Mouse (Mus musculus) lung, adult 2 months (tissue): ENCODE measurements around the gene Ctnna3.

Experiments used
- CTCF ChIP-seq: fragments of 200-500 bp; IDR thresholded peaks from 2 replicates; pipeline ENCODE4 v1.5.1; 2011; ENCODE audit warnings: mild to moderate bottlenecking, low read length, control low read depth; ENCODE audit not compliant: insufficient read depth
- POLR2A ChIP-seq: fragments of 200-500 bp; IDR thresholded peaks from 2 replicates; pipeline ENCODE4 v1.6.1; 2011; ENCODE audit warnings: low read depth, mild to moderate bottlenecking, control low read depth, low read length, borderline replicate concordance; ENCODE audit errors: extremely low read depth

DNA sequence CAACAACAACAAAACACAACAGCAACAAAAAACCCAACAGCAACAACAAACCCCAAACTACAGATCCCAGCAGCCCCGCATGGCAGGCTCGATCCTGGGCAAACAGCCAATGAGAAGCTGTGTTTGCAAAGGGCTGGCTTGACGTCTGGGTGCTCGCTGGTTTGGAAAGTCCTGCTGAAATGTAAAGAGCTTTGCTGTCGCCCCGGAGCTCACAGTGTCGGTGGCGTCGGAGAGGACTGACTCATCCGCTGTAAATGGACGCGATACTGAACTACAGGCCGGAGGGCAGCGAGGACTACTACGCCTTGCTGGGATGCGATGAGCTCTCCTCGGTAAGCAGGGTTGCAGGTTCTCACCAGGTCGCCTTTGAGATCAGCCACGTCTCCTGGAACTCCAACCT, 43.5 kb upstream of the Ctnna3 start:
- TF ChIP-seq CTCF = no peak
- peak; percentile 71; the same call in 1 of the 2 replicates for TF ChIP-seq POLR2A
